Mouse (Mus musculus): ENCODE data around the gene Zfp869.
"Not testable (repeated sequence)": the region's sequence is repeated elsewhere in the genome, so short reads cannot be mapped to it uniquely, and the experiment has no call there.

The Zfp869 gene

DNA sequence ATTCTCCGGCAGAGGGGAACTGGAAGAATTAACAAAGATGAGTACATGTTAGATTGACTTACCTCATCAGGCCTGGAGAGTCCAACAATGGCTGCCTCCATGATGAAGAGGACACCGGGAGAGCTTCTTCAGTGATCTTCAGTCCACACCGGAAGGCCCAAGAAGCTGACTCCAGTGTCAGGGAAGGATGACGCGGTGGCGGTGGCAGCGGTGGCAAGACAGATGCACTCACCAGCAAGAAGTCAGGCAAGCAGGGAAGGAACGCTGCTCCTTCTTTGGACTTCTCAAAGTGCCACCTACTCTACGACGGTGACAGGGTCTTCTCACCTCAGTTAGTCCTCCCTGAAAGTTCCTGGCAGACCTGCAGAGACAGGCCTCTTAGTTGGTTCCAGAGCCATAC, at the start of gene Zfp869:
Gene Zfp869, minus strand, starts transcription at position 101 of the 400 bp plus-strand sequence.
- DNase-seq (ENCODE audit: low spot score), result not testable (repeated sequence)

GRCm38 (mm10) chr8:69758316-69758715, 47.8 kb upstream of the Zfp869 start:
- DNase-seq (ENCODE audit: low spot score), result no peak

DNA sequence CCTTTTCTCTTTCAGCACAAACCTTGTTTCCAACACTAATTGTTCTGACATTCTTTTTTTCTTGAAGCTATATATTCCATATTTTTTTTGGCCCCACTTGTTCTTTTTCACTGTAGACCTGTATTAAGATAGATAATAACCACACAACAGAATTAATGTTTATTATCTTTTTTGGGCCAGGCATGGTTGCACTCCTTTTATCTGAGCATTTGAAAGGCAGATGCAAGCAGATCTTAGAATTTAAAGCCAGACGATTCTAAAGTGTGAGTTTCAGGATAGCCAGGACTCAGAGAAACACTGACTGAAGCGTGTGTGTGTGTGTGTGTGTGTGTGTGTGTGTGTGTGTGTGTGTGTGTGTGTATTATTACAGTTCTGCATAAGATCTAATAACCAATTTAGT, 41.9 kb upstream of the Zfp869 start:
- no peak for DNase-seq (ENCODE audit: low spot score)

GRCm38 (mm10) chr8:69749544-69750454, 39.3 kb upstream of the Zfp869 start, which contains the start of gene Zfp963:
Zfp963 (minus strand) TSS chr8:69749970.
- peak; percentile 98 for DNase-seq (ENCODE audit: low spot score)

DNA sequence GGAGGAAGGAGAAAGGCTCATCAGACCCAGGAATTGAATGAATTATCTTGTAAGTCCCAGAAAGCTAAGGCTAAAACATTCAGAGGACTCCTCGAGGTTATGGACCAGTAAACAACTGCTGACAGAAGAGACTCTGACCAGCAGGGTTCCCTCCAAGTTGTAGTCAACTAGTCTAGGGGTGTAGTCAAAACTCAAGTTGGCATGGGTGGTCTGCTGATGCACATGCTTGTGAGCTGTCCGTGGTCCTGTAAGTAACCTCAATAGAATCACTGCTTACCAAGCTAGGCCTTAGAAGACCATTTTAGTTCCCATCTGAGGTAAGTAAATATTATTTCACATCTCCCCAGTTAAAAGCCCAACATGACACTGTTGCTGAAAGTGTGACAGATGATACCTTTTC, 30.7 kb upstream of the Zfp869 start:
- no peak for DNase-seq (ENCODE audit: low spot score)

DNA sequence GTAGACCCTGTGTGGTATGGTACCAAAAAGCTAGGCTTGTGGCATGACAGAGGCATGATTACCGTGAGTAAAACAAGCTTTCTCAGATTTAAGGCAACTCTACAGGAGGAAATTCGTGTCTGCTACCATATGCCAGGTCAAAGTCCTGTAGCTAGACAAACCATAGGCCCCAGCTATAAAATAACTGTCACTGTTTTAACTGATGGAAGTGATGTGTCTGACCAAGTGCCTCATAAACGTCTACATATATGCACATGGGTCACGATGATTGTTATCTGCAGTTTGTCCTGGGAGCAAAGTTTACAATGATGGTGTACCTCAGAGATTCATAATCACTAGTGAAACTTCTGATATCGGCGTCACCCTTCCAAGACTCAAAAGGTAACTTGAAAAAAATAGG, 30.2 kb upstream of the Zfp869 start:
- no peak for DNase-seq (ENCODE audit: low spot score)

DNA sequence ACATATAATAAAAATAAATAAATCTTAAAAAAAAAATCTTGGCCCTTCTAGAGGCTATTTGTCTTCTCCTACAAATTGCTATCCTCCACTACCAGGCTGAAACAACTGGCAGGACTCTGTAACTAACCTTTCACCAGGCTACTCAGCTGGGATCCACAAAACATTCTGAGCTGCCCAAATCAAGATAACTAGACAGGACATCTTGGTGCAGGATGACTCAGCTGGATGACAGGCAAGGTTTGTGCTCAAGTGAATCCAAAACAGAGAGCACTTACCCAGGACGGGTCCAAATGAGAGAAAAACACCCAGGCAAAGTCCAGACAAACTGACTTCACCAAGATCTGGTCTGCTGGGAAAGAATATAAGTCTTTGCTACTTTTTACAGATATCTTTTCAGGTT, 25.0 kb upstream of the Zfp869 start:
- no peak for DNase-seq (ENCODE audit: low spot score)

DNA sequence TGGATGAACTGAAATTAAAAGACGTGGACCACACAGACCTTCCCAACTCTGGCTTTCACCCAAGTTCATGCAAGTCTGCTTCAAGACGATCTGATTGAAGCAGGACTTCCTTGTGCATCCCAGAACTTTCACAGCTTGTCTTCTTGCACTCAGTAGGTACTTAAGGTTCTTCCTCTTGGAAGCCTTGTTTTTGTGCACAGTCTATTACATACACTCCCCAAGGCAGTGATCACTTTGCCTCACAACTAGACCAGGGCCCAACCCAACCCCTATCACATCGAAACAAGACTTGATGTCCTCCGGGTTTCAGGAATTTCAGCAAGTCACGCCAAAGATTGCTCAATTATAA, 6.7 kb upstream of the Zfp869 start:
- DNase-seq (ENCODE audit: low spot score), result no peak

- DNase-seq (ENCODE audit: low spot score), result peak; percentile 92
These were observed 6.1 kb upstream of the Zfp869 start for GRCm38 (mm10) chr8:69716403-69717231.

DNA sequence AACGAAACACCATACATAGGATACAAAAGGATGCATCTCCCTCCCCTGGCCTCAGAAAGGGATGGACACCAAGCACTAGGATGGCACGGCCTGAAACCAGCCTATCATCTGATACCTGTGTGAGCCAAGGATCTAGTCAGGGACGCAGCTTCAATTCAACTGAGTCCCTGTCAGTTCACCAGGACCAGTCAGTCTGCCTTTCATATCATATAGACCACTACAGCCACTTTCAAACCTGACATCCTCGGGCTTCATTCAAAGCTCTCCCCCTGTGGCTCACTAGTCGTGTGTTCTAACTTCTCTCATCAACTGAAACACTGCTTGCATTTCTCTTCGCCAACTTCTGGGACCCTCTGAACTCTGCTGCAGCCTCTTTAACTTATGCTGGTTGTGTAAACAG, 4.8 kb upstream of the Zfp869 start:
- DNase-seq (ENCODE audit: low spot score), result no peak

DNA sequence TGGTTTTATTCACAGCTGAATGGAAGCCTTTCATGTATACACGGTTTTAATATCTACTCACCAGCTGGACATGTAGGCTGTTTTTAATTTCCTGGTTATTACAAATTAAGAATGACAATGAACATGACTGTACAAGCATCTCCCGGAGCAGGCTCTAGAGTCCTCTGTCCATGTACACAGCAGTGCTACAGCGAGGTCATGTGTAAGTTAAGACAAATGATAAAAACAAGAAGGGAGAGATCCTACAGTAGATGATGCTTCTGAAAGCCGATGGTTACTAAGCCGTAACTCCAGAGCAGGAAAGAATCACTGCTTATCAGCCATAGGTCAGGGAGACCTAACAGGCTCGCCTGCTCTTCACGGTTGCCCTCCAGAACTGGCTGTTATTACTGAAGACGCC, 3.0 kb upstream of the Zfp869 start:
- DNase-seq (ENCODE audit: low spot score), result no peak

DNA sequence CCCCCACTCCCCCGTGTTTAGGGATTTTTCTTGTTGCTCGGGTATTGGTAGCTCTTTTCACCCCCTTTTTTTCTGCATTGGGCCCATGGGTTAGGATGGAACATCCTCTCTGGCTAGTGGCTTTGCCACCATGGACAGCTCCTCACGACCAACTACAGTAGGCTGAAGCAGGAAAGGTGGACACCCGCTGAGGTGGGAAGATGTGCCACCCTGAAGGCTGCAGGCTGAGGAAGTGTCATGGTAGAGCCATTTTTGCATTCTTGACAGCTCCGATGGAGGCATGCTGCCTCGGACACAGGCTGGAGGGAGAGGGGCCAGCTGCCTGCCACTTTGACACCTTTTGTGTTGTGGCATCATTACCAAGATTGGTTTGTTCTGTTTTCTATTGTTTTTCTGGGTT, 8.7 kb downstream of the Zfp869 start:
- no peak for DNase-seq (ENCODE audit: low spot score)

- not testable (repeated sequence) for DNase-seq (ENCODE audit: low spot score)
These were observed 45.5 kb downstream of the Zfp869 start for GRCm38 (mm10) chr8:69665051-69665450.

- DNase-seq (ENCODE audit: low spot score), result no peak
These were observed 49.2 kb downstream of the Zfp869 start for GRCm38 (mm10) chr8:69661294-69661693.

All from testis, postnatal 10 days (tissue).